Mouse (Mus musculus): ENCODE measurements around the gene Gm9918. TPM values are rescaled to one million over a fixed set of nuclear protein-coding genes. Genes with fewer than 3 reads are reported as not detected.

Gene Gm9918
- polyA plus RNA-seq, 1 experiment from 2014 or later = 0.07 TPM

DNA sequence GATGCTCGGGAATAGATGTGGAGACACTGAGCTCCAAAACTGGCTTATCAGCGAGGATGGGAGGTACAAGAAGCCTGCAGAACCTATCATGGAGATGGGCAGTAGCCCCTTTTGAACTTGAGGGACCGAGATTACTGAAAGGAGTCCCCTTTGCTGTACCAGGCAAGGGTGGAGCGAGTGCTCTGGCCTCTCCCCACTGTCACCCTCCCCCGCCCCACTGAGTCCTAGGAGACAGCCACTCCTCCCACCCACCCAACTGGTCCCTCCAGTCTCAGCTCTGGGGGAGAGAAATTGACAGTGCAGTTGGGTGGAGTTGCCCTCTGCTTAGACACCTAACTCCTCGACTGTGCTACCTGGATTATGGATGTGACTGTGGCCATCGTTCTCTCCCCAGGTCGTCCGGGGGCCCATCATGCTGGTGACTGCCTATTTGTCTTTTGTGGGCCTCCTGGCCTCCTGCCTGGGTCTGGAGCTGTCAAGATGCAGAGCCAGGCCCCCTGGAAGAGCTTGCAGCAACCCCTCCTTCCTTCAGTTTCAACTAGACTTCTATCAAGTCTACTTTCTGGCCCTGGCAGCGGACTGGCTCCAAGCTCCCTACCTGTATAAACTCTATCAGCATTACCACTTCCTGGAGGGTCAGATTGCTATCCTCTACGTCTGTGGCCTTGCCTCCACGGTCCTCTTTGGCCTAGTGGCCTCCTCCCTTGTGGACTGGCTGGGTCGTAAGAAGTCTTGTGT is 9.6 kb downstream of the Gm9918 start:
- H3K4me3 ChIP-seq (ENCODE audit: low read depth, low read length) = peak overlapping the region; percentile 91
- H3K4me2 ChIP-seq = peak overlapping the region; percentile 97
- peaks cover 3% of the 10 kb centered on the region; the same call in 1 of the 2 replicates for H3K36me3 ChIP-seq (ENCODE audit: control insufficient read depth, insufficient read depth, low read length)
- no peaks in the 10 kb centered on the region for H3K27me3 ChIP-seq (ENCODE audit: control insufficient read depth, insufficient read depth, low read length)
- WGBS (ENCODE audit: insufficient replicate concordance) = 28% methylated on average over 13 of the region's 13 CpGs
- ATAC-seq (replicated peaks; ENCODE audit: insufficient number of reproducible peaks, low FRiP score, low TSS enrichment) = no peak; the same call in 1 of the 2 replicates
- H3K4me1 ChIP-seq (ENCODE audit: control insufficient read depth, insufficient read depth, low read length) = peaks cover 11% of the 10 kb centered on the region
- peak overlapping the region; percentile 88 for H3K27ac ChIP-seq (ENCODE audit: low read depth, low read length)
- H3K9ac ChIP-seq (ENCODE audit: low read depth, low read length) = peak overlapping the region; percentile 78
- no peaks in the 10 kb centered on the region for H3K9me3 ChIP-seq (replicated peaks; ENCODE audit: control insufficient read depth, low read length)

DNA sequence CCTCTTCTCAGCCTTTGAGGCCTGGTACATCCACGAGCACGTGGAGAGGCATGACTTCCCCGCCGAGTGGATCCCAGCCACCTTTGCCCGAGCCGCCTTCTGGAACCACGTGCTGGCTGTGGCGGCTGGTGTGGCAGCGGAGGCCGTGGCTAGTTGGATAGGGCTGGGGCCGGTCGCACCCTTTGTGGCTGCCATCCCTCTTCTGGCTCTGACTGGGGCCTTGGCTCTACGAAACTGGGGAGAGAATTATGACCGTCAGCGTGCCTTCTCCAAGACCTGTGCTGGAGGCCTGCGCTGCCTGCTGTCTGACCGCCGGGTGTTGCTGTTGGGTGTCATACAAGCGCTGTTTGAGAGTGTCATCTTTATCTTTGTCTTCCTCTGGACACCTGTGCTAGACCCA is 10.3 kb downstream of the Gm9918 start:
- WGBS (ENCODE audit: insufficient replicate concordance) = 92% methylated on average over 19 of the region's 19 CpGs
- Histone ChIP-seq H3K4me1 (ENCODE audit: control insufficient read depth, insufficient read depth, low read length) (peaks cover 13% of the 10 kb centered on the region), H3K9me3 (replicated peaks; ENCODE audit: control insufficient read depth, low read length) (no peaks in the 10 kb centered on the region), H3K27ac (ENCODE audit: low read depth, low read length) (no peak overlapping the region), H3K4me2 (peak overlapping the region; percentile 97), H3K9ac (ENCODE audit: low read depth, low read length) (peak overlapping the region; percentile 78; the same call in 1 of the 2 replicates), H3K36me3 (ENCODE audit: control insufficient read depth, insufficient read depth, low read length) (peaks cover 3% of the 10 kb centered on the region; the same call in 1 of the 2 replicates), H3K27me3 (ENCODE audit: control insufficient read depth, insufficient read depth, low read length) (no peaks in the 10 kb centered on the region), H3K4me3 (ENCODE audit: low read depth, low read length) (peak overlapping the region; percentile 91)
- ATAC-seq (replicated peaks; ENCODE audit: insufficient number of reproducible peaks, low FRiP score, low TSS enrichment) = no peak

DNA sequence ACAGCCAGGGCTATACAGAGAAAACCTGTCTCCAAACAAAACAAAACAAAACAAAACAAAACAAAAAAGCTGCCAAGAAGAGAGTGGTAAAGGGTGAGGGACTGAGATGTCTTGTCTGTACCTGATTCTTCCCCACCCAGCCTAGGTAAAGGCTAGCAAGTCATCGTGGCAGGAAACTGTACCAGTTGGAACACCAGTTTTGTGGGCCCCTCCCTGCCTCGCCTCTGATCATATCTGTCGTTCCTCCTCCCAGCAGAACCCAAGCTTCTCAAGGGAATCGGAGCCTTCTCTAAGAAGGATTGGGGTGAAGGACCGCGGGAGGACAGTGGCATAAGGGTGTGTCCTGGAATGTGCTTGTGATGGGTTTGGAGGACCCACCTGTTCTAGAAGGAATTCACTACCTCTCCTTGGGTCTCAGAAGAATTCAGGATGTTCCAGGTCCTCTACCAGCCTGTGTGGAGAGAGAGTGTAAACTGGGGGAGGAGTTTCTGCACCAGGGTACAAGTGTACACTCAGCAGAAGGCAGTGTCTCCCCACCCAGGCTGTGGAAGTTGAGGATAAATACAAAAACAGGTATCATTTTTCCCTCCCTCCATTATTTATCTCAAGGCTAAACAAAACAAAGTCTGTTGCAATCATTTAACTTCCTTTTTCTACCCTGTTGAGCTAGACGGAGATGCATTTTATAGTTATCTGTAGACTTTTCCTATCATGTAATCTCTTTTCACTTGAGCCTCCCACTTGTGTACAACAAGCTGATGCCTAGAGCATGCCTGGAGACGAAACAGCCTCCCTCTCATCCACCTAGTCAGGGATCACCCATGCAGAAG is 12.3 kb downstream of the Gm9918 start:
- H3K4me1 ChIP-seq (ENCODE audit: control insufficient read depth, insufficient read depth, low read length) = peaks cover 13% of the 10 kb centered on the region
- H3K36me3 ChIP-seq (ENCODE audit: control insufficient read depth, insufficient read depth, low read length) = peaks cover 3% of the 10 kb centered on the region; the same call in 1 of the 2 replicates
- no peak overlapping the region for H3K9ac ChIP-seq (ENCODE audit: low read depth, low read length)
- no peak overlapping the region for H3K4me3 ChIP-seq (ENCODE audit: low read depth, low read length)
- H3K27me3 ChIP-seq (ENCODE audit: control insufficient read depth, insufficient read depth, low read length) = no peaks in the 10 kb centered on the region
- 68% methylated on average over 8 of the region's 8 CpGs for WGBS (ENCODE audit: insufficient replicate concordance)
- no peaks in the 10 kb centered on the region for H3K9me3 ChIP-seq (replicated peaks; ENCODE audit: control insufficient read depth, low read length)
- ATAC-seq (replicated peaks; ENCODE audit: insufficient number of reproducible peaks, low FRiP score, low TSS enrichment) = no peak
- no peak overlapping the region for H3K27ac ChIP-seq (ENCODE audit: low read depth, low read length)
- H3K4me2 ChIP-seq = no peak overlapping the region

DNA sequence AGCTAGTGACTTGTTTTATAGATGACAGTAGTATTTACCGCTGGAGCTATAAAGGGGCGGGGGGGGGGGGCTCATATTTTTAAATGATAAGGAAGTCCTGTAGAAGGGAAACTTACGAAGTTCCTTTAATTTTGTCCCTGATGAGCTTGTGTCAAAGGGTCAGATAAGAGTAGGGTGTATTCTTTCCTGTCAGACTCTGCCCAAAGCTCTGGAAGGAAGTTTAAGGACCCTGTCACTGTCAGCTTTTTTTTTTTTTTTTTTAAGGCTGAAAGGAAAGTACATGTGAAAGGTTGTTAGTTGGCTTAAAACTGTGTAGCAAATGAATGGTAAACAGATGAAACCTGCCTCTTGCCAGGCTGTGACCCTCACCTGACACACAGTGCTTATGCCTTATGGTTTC is 13.3 kb downstream of the Gm9918 start:
- Histone ChIP-seq H3K4me1 (ENCODE audit: control insufficient read depth, insufficient read depth, low read length) (peaks cover 13% of the 10 kb centered on the region), H3K4me3 (ENCODE audit: low read depth, low read length) (no peak overlapping the region), H3K27me3 (ENCODE audit: control insufficient read depth, insufficient read depth, low read length) (no peaks in the 10 kb centered on the region), H3K36me3 (ENCODE audit: control insufficient read depth, insufficient read depth, low read length) (peaks cover 3% of the 10 kb centered on the region; the same call in 1 of the 2 replicates), H3K4me2 (no peak overlapping the region), H3K9me3 (replicated peaks; ENCODE audit: control insufficient read depth, low read length) (no peaks in the 10 kb centered on the region), H3K27ac (ENCODE audit: low read depth, low read length) (no peak overlapping the region), H3K9ac (ENCODE audit: low read depth, low read length) (no peak overlapping the region)
- WGBS (ENCODE audit: insufficient replicate concordance) = 58% methylated on average over 3 of the region's 3 CpGs
- ATAC-seq (replicated peaks; ENCODE audit: insufficient number of reproducible peaks, low FRiP score, low TSS enrichment) = no peak

DNA sequence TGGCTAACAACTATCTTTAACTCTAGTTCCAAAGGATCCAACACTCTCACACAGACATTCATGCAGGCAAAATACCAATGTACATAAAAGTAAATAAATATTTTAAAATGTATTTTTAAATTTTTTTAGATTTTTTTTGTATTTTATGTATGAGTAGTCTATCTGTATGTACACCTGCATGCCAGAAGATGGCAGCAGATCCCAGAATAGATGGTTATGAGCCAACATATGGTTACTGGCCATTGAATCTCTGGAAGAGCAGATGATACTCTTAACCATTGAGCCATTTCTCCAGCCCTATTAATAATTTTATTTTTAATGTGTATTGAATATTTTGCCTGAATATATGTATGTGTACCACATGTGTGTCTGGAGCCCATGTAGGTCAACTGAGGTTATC is 17.0 kb downstream of the Gm9918 start:
- no peak for ATAC-seq (replicated peaks; ENCODE audit: insufficient number of reproducible peaks, low FRiP score, low TSS enrichment)
- Histone ChIP-seq H3K9ac (ENCODE audit: low read depth, low read length) (no peak overlapping the region), H3K9me3 (replicated peaks; ENCODE audit: control insufficient read depth, low read length) (no peaks in the 10 kb centered on the region), H3K27me3 (ENCODE audit: control insufficient read depth, insufficient read depth, low read length) (no peaks in the 10 kb centered on the region), H3K36me3 (ENCODE audit: control insufficient read depth, insufficient read depth, low read length) (no peaks in the 10 kb centered on the region), H3K27ac (ENCODE audit: low read depth, low read length) (no peak overlapping the region), H3K4me2 (no peak overlapping the region), H3K4me1 (ENCODE audit: control insufficient read depth, insufficient read depth, low read length) (0 out of 2 replicates have a peak, but pooled peaks cover 5% of the 10 kb centered on the region), H3K4me3 (ENCODE audit: low read depth, low read length) (no peak overlapping the region)

DNA sequence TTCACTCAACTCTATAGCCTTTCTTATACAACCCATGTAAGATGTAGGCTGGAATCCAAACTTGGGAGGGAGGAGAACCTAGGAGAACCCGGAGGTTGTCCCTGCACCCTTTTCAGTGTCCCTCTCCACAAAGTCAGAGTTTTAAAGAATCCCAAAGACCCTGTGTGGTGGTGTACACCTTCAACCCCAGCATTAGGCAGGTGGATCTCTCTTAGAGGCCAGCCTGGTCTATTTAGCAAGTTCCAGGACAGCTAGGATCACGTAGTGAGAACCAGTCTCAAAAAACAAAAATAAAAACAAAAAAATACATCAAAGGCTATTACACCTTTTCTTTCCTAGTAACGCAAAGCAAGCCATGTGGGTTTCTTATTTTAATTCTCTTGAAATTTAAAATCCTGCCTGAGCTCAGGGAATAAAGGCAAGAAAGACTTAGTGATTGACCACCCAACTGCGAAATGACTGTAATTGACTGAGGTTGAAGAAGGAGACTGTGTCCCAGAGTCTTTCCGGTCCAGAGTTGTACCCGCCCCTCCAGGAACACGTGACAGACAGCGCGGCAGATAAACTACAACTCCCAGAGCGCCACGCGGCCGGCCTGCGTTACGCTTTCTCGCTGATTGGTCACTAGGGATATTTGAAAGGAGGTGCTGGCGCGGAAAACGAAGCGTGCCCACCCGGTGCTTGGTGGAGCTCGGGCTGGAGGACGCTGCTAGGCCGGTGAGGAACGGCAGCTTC is 25.4 kb downstream of the Gm9918 start, which contains the start of gene Espl1:
Gene Espl1 (plus strand): TSS at position 634 of the 735 bp plus-strand sequence.
- 7% methylated on average over 25 of the region's 25 CpGs for WGBS (ENCODE audit: insufficient replicate concordance)
- 0 out of 2 replicates have a peak within 1 kb of the TSS, but pooled peaks have one; percentile 12 for H3K27ac ChIP-seq (ENCODE audit: low read depth, low read length)

DNA sequence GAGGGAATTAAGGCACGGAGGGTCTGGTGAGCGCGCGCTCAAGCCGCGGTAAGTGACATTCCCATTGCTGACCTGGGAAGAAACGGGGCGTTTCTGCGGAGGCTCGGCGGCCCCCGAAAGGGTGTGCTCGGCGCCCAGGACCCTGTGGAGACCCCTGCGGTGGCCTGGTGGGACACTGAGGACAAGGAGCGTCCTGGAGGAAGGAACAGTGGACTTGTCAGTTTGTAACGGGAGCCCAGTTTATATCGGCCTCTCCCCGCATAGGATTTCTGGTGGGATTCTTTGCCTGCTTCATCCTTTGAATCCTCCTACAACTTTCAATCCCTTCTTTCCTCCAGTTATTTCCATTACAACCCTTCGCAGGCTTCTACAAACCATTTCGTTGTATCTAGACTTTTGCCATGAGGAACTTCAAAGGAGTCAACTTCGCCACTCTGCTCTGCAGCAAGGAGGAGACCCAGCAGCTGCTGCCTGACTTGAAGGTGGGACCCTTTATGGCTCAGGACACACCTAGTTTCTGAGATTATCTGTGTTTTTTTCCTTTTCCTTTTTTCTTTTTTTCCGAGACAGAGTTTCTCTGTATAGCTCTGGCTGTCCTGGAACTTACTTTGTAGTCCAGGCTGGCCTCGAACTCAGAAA is 26.1 kb downstream of the Gm9918 start:
- peak overlapping the region; percentile 75 for H3K4me3 ChIP-seq (ENCODE audit: low read depth, low read length)
- 0 out of 2 replicates have a peak, but pooled peaks have one; percentile 17 for ATAC-seq (replicated peaks; ENCODE audit: insufficient number of reproducible peaks, low FRiP score, low TSS enrichment)

More for the DNA sequence above, 25.4 kb downstream of the Gm9918 start, which contains the start of gene Espl1:
- Histone ChIP-seq H3K27me3 (ENCODE audit: control insufficient read depth, insufficient read depth, low read length) (no peaks in the 10 kb centered on the region), H3K4me1 (ENCODE audit: control insufficient read depth, insufficient read depth, low read length) (0 out of 2 replicates have a peak, but pooled peaks cover 3% of the 10 kb centered on the region), H3K9ac (ENCODE audit: low read depth, low read length) (peak within 1 kb of the TSS; percentile 75), H3K36me3 (ENCODE audit: control insufficient read depth, insufficient read depth, low read length) (peaks cover 14% of the 10 kb centered on the region), H3K4me3 (ENCODE audit: low read depth, low read length) (peak within 1 kb of the TSS; percentile 75), H3K9me3 (replicated peaks; ENCODE audit: control insufficient read depth, low read length) (no peaks in the 10 kb centered on the region), H3K4me2 (peak within 1 kb of the TSS; percentile 82)
- ATAC-seq (replicated peaks; ENCODE audit: insufficient number of reproducible peaks, low FRiP score, low TSS enrichment) = peak; percentile 94

More for the DNA sequence above, 26.1 kb downstream of the Gm9918 start:
- 0 out of 2 replicates have a peak, but pooled peaks cover 3% of the 10 kb centered on the region for H3K4me1 ChIP-seq (ENCODE audit: control insufficient read depth, insufficient read depth, low read length)
- H3K27me3 ChIP-seq (ENCODE audit: control insufficient read depth, insufficient read depth, low read length) = no peaks in the 10 kb centered on the region
- H3K9ac ChIP-seq (ENCODE audit: low read depth, low read length) = peak overlapping the region; percentile 75
- 0 out of 2 replicates have a peak overlapping the region, but pooled peaks have one; percentile 12 for H3K27ac ChIP-seq (ENCODE audit: low read depth, low read length)
- peaks cover 14% of the 10 kb centered on the region for H3K36me3 ChIP-seq (ENCODE audit: control insufficient read depth, insufficient read depth, low read length)
- H3K4me2 ChIP-seq = peak overlapping the region; percentile 82
- 3% methylated on average over 24 of the region's 24 CpGs for WGBS (ENCODE audit: insufficient replicate concordance)
- H3K9me3 ChIP-seq (replicated peaks; ENCODE audit: control insufficient read depth, low read length) = no peaks in the 10 kb centered on the region

Measured in heart, embryonic 11.5 days (tissue).